Mouse (Mus musculus) liver, postnatal 0 days (tissue): Measurements from ENCODE around the gene Trpm8. TPM values are rescaled to one million over a fixed set of nuclear protein-coding genes. Genes with fewer than 3 reads are reported as not detected.

Experiments
- ATAC-seq: fragments of 200-750 bp; cut with Nextera tagmentation; 2 replicates; pipeline ENCODE4 v1.8.0; 2017; ENCODE audit warnings: mild to moderate bottlenecking, moderate library complexity
- DNase-seq: peaks from one replicate; pipeline ENCODE4 v3.0.0-alpha.2; 2016
- H3K27ac ChIP-seq: fragments of 300-500 bp; sonication (generic); 2 replicates; pipeline ENCODE4 v1.5.1; 2014; ENCODE audit warnings: antibody characterized with exemption, moderate library complexity, mild to moderate bottlenecking, low read depth
- H3K27me3 ChIP-seq: fragments of 300-500 bp; sonication (generic); 2 replicates; pipeline ENCODE4 v1.6.1; 2014; ENCODE audit warnings: low read length, control low read depth, mixed read lengths; ENCODE audit not compliant: insufficient read depth
- H3K36me3 ChIP-seq: fragments of 300-500 bp; sonication (generic); replicated peaks from 2 replicates; pipeline ENCODE4 v1.6.1; 2014; ENCODE audit warnings: mild to moderate bottlenecking, control low read depth, low read length, moderate library complexity, mixed read lengths; ENCODE audit not compliant: insufficient read depth
- H3K4me1 ChIP-seq: fragments of 300-500 bp; sonication (generic); 2 replicates; pipeline ENCODE4 v1.6.1; 2014; ENCODE audit warnings: antibody characterized with exemption, mild to moderate bottlenecking, control low read depth; ENCODE audit not compliant: insufficient read depth
- H3K4me2 ChIP-seq: fragments of 300-500 bp; sonication (generic); 2 replicates; pipeline ENCODE4 v1.6.1; 2014; ENCODE audit warnings: low read depth, mild to moderate bottlenecking, low read length, moderate library complexity, mixed read lengths
- H3K4me3 ChIP-seq: fragments of 300-500 bp; sonication (generic); 2 replicates; pipeline ENCODE4 v1.5.1; 2014; ENCODE audit warnings: low read depth, low read length
- H3K9ac ChIP-seq: fragments of 300-500 bp; sonication (generic); replicated peaks from 2 replicates; pipeline ENCODE4 v1.6.1; 2014; ENCODE audit warnings: mild to moderate bottlenecking, moderate library complexity
- H3K9me3 ChIP-seq: fragments of 300-500 bp; sonication (generic); 2 replicates; pipeline ENCODE4 v1.6.1; 2016; ENCODE audit warnings: mild to moderate bottlenecking, control low read depth, low read length, mixed read lengths
- CTCF ChIP-seq: sonication (generic); IDR thresholded peaks from 2 replicates; pipeline ENCODE4 v1.5.1; 2016; ENCODE audit warnings: antibody characterized with exemption, low read depth
- EP300 ChIP-seq: IDR thresholded peaks from 2 replicates; pipeline ENCODE4 v1.6.1; 2016; ENCODE audit warnings: antibody characterized with exemption, low read depth, mild to moderate bottlenecking
- WGBS: fragments of 180-500 bp; shearing (Covaris S2); extraction: QIAGEN DNeasy Blood & Tissue Kit; methylation state at CpG from one replicate; pipeline ENCODE4 v1.1.7; 2014; ENCODE audit not compliant: insufficient replicate concordance; 5-methylcytosine and 5-hydroxymethylcytosine counted together
- polyA plus RNA-seq: library from polyadenylated mRNA; unstranded; fragments of >200 nt; fragmentation: Nextera tagmentation; extraction: Ambion mirVana; gene quantifications from 2 replicates; pipeline ENCODE4 v1.2.1, GENCODE M21; 2015

Gene Trpm8
- polyA plus RNA-seq, 1 experiment from 2014 or later = not detected

DNA sequence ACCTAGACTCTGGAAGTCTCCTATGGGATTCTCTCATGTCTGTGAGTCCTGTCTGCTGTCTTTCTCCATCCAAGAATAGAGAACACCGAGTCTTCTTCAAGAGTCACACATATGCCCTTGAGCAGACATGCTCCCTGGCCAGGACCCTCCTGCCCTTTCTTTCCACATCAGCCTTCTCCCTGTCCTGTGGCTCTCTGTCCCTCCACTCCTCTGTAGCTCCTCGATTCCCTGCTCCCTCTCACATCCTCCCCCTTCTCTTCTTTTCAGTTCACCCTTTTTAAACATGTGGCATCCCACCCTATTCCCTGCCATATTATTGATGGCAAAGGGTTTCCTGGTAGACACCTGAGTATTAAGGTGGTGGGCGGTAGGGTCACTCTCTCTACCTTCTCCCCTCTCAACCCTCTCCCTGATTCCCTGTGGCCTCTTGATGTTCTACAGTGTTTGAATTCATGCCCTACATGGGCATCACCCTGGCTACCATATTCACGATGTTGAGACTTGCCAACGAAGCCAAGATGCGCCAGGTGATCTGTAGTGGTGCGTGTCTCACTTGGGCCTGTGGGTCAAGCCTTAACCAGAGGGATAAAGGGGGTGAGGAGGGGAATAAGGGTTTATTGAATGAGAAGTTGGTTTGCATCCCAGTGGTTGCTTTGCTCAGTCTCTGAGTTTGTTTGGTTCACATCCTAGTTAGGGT, 45.5 kb upstream of the Trpm8 start:
- Histone ChIP-seq H3K4me3 (no peak overlapping the region), H3K9ac (no peak overlapping the region), H3K27me3 (no peaks in the 10 kb centered on the region), H3K4me1 (no peaks in the 10 kb centered on the region), H3K36me3 (no peaks in the 10 kb centered on the region), H3K27ac (no peak overlapping the region), H3K4me2 (no peak overlapping the region), H3K9me3 (peaks cover 21% of the 10 kb centered on the region)
- TF ChIP-seq EP300 (no peak), CTCF (no peak)
- no peak for ATAC-seq
- no peak for DNase-seq
- WGBS = 58% methylated on average over 7 of the region's 7 CpGs

DNA sequence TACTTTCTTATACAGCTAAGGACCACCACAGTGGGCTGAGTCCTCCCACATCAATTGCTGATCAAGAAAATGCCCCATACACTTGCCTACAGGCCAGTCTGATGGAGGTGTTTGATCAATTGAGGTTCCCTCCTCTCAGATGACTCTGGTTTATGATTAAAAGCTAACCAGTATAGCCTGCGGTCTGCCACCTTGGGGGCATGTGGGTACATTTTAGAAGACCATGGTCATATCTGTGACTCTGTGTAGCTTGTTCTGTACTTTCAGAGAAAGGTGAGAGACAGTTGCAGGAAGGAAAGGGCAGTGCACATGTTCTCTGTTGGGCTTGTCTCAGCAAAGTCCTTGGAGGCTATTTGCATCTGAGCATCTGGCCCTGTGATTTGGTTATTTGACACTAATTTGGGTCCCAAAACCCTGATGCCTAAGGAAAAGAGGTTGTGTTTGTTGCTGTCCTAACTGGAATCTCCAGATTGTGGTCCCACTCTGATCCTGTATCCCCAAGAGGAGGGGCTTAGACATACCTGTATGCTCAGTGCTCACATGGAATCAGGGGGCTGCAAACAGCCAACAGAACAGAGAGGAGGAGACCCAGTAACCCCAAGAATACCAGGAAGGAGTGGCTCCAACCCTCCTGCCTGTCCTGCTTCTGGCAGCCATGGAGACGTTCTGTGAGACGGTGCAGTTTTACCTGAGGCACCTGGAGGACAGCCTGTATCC, 44.6 kb upstream of the Trpm8 start:
- DNase-seq (no peak), ATAC-seq (no peak)
- Histone ChIP-seq H3K27ac (no peak overlapping the region), H3K9ac (no peak overlapping the region), H3K9me3 (peaks cover 22% of the 10 kb centered on the region), H3K4me1 (no peaks in the 10 kb centered on the region; the same call in 1 of the 2 replicates), H3K36me3 (no peaks in the 10 kb centered on the region), H3K27me3 (no peaks in the 10 kb centered on the region), H3K4me2 (no peak overlapping the region), H3K4me3 (no peak overlapping the region)
- TF ChIP-seq EP300 (no peak), CTCF (no peak)
- 42% methylated on average over 3 of the region's 3 CpGs for whole genome bisulfite sequencing

DNA sequence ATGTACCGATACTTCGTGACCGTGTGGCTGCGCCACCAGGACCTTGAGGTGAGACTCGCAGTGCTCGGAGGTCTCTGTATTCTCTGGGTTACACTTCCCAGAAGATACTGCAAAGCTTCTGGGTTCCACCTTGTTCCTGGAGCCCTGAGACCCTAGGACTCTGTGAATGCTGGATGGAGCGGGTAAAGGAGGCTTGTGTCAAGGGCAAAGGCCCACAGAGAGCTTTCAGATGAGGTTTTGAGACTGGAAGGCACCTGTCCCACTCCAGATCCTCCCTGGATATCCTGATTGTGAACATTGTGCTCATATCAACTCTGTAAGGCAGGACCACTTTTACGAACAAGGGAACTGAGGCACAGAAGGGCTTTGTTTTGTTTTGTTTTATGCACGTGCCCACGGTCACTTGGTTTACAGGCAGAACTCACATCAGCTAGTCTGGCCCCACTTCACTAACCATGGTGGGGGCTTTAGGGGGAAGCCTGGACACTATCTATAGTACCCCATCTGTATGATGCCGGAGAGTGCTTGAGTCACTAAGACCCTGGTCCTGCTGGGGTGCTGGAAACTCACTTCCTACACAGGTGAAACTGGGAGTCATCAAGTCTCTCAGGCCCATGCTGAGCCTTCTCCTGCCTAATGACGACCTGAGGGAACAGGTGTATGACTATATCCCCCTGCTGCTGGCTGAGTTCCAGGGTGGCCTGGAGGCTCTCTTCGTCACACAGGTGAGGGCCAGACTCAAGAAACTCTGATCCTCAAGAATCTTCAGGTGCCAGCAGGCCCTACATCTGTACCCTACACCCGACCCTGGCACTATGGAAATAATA, 43.8 kb upstream of the Trpm8 start:
- Histone ChIP-seq H3K36me3 (no peaks in the 10 kb centered on the region), H3K9ac (no peak overlapping the region), H3K9me3 (peaks cover 21% of the 10 kb centered on the region), H3K4me1 (no peaks in the 10 kb centered on the region; the same call in 1 of the 2 replicates), H3K27me3 (no peaks in the 10 kb centered on the region), H3K4me3 (no peak overlapping the region), H3K27ac (no peak overlapping the region), H3K4me2 (no peak overlapping the region)
- no peak for DNase-seq
- TF ChIP-seq EP300 = no peak
- ATAC-seq = no peak
- 62% methylated on average over 14 of the region's 14 CpGs for WGBS

DNA sequence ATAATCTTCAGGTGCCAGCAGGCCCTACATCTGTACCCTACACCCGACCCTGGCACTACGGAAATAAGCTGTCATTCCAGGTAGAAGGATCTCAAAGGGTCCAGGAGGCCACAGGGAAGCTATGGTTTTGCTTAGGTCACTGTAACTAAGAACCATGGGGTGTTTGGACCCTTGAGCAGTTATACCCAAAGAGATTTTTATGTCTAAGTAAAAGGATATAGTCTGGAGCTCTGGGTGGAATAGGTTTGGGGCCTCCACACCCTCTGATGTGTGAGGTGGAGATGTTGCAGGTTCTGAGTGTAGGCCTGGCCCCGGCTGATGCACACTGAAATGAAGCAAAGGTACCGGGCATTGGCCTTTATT, 43.2 kb upstream of the Trpm8 start:
- ATAC-seq (no peak), DNase-seq (no peak)
- H3K27me3 ChIP-seq = no peaks in the 10 kb centered on the region
- H3K9me3 ChIP-seq = peaks cover 25% of the 10 kb centered on the region
- no peaks in the 10 kb centered on the region; the same call in 1 of the 2 replicates for H3K4me1 ChIP-seq
- no peak overlapping the region for H3K4me3 ChIP-seq
- 54% methylated on average over 4 of the region's 4 CpGs for WGBS
- H3K27ac ChIP-seq = no peak overlapping the region
- TF ChIP-seq CTCF (no peak), EP300 (no peak)
- no peak overlapping the region for H3K9ac ChIP-seq
- no peak overlapping the region for H3K4me2 ChIP-seq
- no peaks in the 10 kb centered on the region for H3K36me3 ChIP-seq

DNA sequence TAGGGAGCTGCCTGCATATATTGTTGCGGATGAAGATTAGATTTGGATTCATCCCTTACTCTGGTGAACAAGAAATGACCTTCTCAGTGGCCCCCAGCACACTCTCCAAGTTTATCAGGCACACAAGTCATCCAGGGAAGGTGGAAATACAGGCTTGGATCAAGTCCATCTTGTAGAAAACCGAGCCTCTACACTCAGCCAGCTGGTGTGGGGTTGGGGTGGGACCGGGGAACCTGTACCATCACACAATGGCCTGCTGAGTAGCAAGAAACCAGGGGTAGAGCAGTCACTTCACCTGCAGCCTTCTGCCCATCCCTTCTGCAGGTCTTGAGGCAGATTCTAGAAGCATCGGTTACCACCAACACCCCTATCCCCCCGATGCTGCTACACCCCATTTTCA, 42.8 kb upstream of the Trpm8 start:
- Histone ChIP-seq H3K27ac (no peak overlapping the region), H3K27me3 (no peaks in the 10 kb centered on the region), H3K4me3 (no peak overlapping the region), H3K4me2 (no peak overlapping the region), H3K9ac (no peak overlapping the region), H3K36me3 (no peaks in the 10 kb centered on the region), H3K4me1 (no peaks in the 10 kb centered on the region; the same call in 1 of the 2 replicates), H3K9me3 (peaks cover 29% of the 10 kb centered on the region)
- ATAC-seq = no peak
- no peak for DNase-seq
- WGBS = 41% methylated on average over 5 of the region's 5 CpGs
- no peak for TF ChIP-seq EP300
- no peak for TF ChIP-seq CTCF
